ENCODE assay signal across 9 mouse cellular contexts in the genomic region with DNA sequence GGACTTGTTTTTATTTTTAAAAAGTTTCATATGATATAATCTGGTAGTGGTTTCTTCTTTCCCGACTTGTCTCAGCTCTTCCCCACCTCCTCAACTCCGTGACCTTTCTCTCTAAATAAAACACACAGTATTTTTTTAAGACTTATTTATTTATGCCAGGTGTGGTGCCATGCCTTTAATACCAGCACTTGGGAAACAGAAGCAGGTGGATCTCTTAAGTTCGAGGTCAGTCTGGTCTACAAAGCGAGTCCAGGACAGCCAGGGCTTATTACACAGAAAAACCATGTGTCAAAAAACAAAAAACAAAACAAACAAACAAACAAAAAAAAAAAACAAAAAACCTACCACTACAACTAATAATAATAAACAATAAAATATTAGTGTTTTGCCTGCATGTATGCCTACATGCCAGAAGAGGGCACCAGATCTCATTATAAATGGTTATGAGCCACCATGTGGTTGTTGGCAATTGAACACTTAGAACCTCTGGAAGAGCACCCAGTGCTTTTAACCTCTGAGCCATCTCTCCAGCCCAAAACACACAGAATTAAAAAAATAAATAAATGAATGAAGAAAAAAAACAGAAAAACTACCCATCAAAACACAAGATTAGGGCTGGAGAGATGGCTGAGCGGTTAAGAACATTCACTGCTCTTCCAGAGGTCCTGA. TPM values are rescaled to one million over a fixed set of nuclear protein-coding genes. Genes with fewer than 3 reads are reported as not detected.
DNase-seq lines count a peak whose midpoint lies in the region; ATAC-seq and TF ChIP-seq lines count a peak whose summit lies in the region.
"Had no signal": no experiment of that assay in that cellular context is flagged by ENCODE, and none has a peak within 500 bp of the region (broad histone marks: within the 10 kb centered on the region; RNA-seq: fewer than 3 reads in every experiment).

No protein-coding gene starts in this region.

- no peaks in the 10 kb centered on the region for H3K36me3 ChIP-seq in liver, adult 2 months (ENCODE audit: control insufficient read depth, insufficient read depth, low read length)

- TF ChIP-seq CTCF in liver, adult 2 months (IDR thresholded peaks at IDR 0.05; ENCODE audit: low read depth, low read length): peak; percentile 56

- H3K27me3 ChIP-seq in liver, adult 2 months (ENCODE audit: control insufficient read depth, insufficient read depth, low read length): no peaks in the 10 kb centered on the region
- H3K27me3 ChIP-seq: liver, embryonic 15.5 days had no signal

- peaks cover 6% of the 10 kb centered on the region for H3K4me1 ChIP-seq in liver, adult 2 months (ENCODE audit: control insufficient read depth, insufficient read depth, low read length)

- no peak for ATAC-seq in frontal cortex, adult (ENCODE audit: low TSS enrichment)

- 74% methylated on average over 5 of the region's 5 CpGs for WGBS in liver, adult 2 months

- H3K4me3 ChIP-seq in liver, adult 2 months (ENCODE audit: insufficient read depth, low read depth, low read length): no peak overlapping the region

- no peak overlapping the region for H3K27ac ChIP-seq in liver, adult 2 months (replicated peaks; ENCODE audit: insufficient read depth, low read depth, low read length)

- no peaks in the 10 kb centered on the region for H3K79me2 ChIP-seq in liver, adult 2 months (ENCODE audit: control insufficient read depth, insufficient read depth, low read length)

- no peak for TF ChIP-seq POLR2A in liver, adult 2 months (IDR thresholded peaks at IDR 0.05; ENCODE audit: extremely low read depth, insufficient read depth, low read length)

- peak; percentile 47 for DNase-seq in embryo, embryonic 10 days (ENCODE audit: low spot score)
- DNase-seq in embryo, embryonic 9.5 days (ENCODE audit: extremely low spot score): no peak
- DNase-seq in liver, adult 2 months (ENCODE audit: extremely low read depth, low read depth, low spot score): peak; percentile 55
- no peak for DNase-seq in liver
- DNase-seq in forelimb bud, embryonic 11.5 days (ENCODE audit: low read depth, low spot score): peak; percentile 30
- DNase-seq in skeletal muscle tissue, adult 2 months (ENCODE audit: low read depth, low spot score): peak; percentile 38
- no peak for DNase-seq in spleen, postnatal 14 days (ENCODE audit: low spot score in 2 of 2)

- no peak overlapping the region for H3K9ac ChIP-seq in liver, adult 2 months (ENCODE audit: low read depth, low read length)

RNA-seq across cellular contexts. Expression of a gene that starts 1.4 kb away (rescaled TPM):
- total RNA-seq in liver, adult 2 months (2014; rRNA removed): 3.0 and 4.4 TPM in 2 replicates
- 4.6 and 8.6 TPM in 2 replicates for polyA plus RNA-seq in liver, adult 2 months (2012; rRNA removed)

RNA-seq across cellular contexts. Expression of a gene that starts 20.6 kb away (rescaled TPM):
- total RNA-seq in liver, adult 2 months (2014; rRNA removed): 12.5 and 14.6 TPM in 2 replicates
- polyA plus RNA-seq in liver, adult 2 months (2012; rRNA removed): 4.5 and 4.8 TPM in 2 replicates

Comparison
In these comparisons a context has a peak if more than half of its experiments do, and no peak if none do; other contexts are left out.
1. DNase-seq: peak in embryo, embryonic 10 days (single experiment), liver, adult 2 months (single experiment), forelimb bud, embryonic 11.5 days (single experiment) and skeletal muscle tissue, adult 2 months (single experiment); none in embryo, embryonic 9.5 days (single experiment), liver (single experiment) and spleen, postnatal 14 days (0 of 2).